7 mouse cellular contexts compared by ENCODE assay signal in the genomic region with DNA sequence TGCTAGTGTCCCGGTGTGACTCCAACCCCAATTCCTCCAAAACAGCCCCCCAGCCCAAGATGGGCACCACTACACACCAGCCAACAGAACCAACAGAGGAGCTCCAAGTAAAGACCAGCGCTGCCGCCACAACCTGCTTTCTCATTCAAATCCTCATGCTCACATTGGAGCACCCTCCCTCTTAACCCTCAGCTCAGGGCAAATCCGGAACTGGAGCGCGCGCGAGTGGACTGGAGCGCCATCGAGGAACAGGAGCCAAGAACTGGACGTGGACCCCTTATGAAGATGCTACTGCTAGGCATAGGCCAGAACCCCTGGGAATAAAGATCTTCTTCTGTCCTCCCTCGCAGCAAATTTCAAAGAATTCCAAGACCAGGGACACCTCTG. TPM values are rescaled to one million over a fixed set of nuclear protein-coding genes. Genes with fewer than 3 reads are reported as not detected.
A peak's percentile ranks its signal among the peaks of the same experiment; 100 is the strongest.
DNase-seq lines count a peak whose midpoint lies in the region; ATAC-seq and TF ChIP-seq lines count a peak whose summit lies in the region.

TSS of gene Plch1 (minus strand) at position 164 of the 387 bp plus-strand sequence.

- TF ChIP-seq CTCF in ES-Bruce4 (IDR thresholded peaks at IDR 0.05; ENCODE audit: low read depth, low read length), result no peak

- no peaks in the 10 kb centered on the region for H3K9me3 ChIP-seq in ES-Bruce4 (replicated peaks; ENCODE audit: control insufficient read depth, insufficient read depth, low read length, poor library complexity, severe bottlenecking)

- TF ChIP-seq EP300 in ES-Bruce4 (IDR thresholded peaks at IDR 0.05; ENCODE audit: insufficient read depth, low read depth, low read length), result peak; percentile 48; the same call in 1 of the 2 replicates

- no peak for TF ChIP-seq POLR2A in ES-Bruce4 (IDR thresholded peaks at IDR 0.05; ENCODE audit: insufficient read depth, low read length)

- intact Hi-C loops in heart, postnatal 36 days (cut with DNase I), result no loop called here

- H3K27me3 ChIP-seq in ES-Bruce4 (ENCODE audit: control insufficient read depth, insufficient read depth, low read length, poor library complexity, severe bottlenecking), result no peaks in the 10 kb centered on the region; the same call in 1 of the 2 replicates

- no peaks in the 10 kb centered on the region for H3K4me1 ChIP-seq in ES-Bruce4 (ENCODE audit: control insufficient read depth, insufficient read depth, low read length)

- peak; percentile 87 for DNase-seq in embryo, embryonic 9.5 days (ENCODE audit: extremely low spot score)
- DNase-seq in heart, postnatal 36 days, result peak; percentile 3 to 13
- DNase-seq in layer of hippocampus, postnatal 10 days (ENCODE audit: low spot score in 2 of 2), result peak; percentile 64 to 69
- peak; percentile 25 for DNase-seq in lung, postnatal 25 days (ENCODE audit: low spot score)
- peak; percentile 73 to 75 for DNase-seq in right cerebral cortex, postnatal 10 days (ENCODE audit: low spot score in 2 of 2)

- peak within 1 kb of the TSS; percentile 88 for H3K4me3 ChIP-seq in ES-Bruce4 (ENCODE audit: low read depth, low read length)

- peak within 1 kb of the TSS; percentile 70 for H3K9ac ChIP-seq in ES-Bruce4 (ENCODE audit: low read depth, poor library complexity, severe bottlenecking)

- peak; percentile 45 for ATAC-seq in activated CD4-positive, CD25-positive, alpha-beta regulatory T cell, adult 4 months

- no peak within 1 kb of the TSS for H3K27ac ChIP-seq in ES-Bruce4 (ENCODE audit: insufficient read depth, low read length)

- no peaks in the 10 kb centered on the region for H3K36me3 ChIP-seq in ES-Bruce4 (ENCODE audit: control insufficient read depth, insufficient read depth, low read length, poor library complexity, severe bottlenecking)

RNA-seq across cellular contexts. Expression of gene Plch1, which starts in this region (rescaled TPM):
- polyA plus RNA-seq in ES-Bruce4 (2011; ENCODE audit: insufficient read depth, insufficient read length, low read depth, missing spikeins), result 6.0 and 6.8 TPM in 2 replicates
- not detected for polyA plus RNA-seq in activated CD4-positive, CD25-positive, alpha-beta regulatory T cell, adult 4 months (2017; shearing (Covaris generic))
- total RNA-seq in heart, postnatal 36 days (2021), result under 1 TPM; 0.08 to 0.27 TPM
- 1 to 10 TPM; 6.0 to 9.6 TPM for total RNA-seq in layer of hippocampus, postnatal 10 days (2021)

Comparison
In these comparisons a context has a peak if more than half of its experiments do, and no peak if none do; other contexts are left out.
1. RNA of gene Plch1 (total RNA-seq): 6.0 to 9.6 TPM in layer of hippocampus, postnatal 10 days; 0.08 to 0.27 TPM in heart, postnatal 36 days; every median in the first group is over 4 times any median in the second.
2. Peak in ATAC-seq in activated CD4-positive, CD25-positive, alpha-beta regulatory T cell, adult 4 months; RNA of the gene not detected or under 1 TPM.
3. Peak in DNase-seq in heart, postnatal 36 days; RNA of the gene not detected or under 1 TPM.
4. DNase-seq: peak in every context shown above with its lines; median percentile 87 in embryo, embryonic 9.5 days; 74 in right cerebral cortex, postnatal 10 days; 66 in layer of hippocampus, postnatal 10 days; 25 in lung, postnatal 25 days; 8 in heart, postnatal 36 days.